Mouse (Mus musculus) testis, postnatal 10 days (tissue): Measurements from ENCODE around the gene Clec2d.
A peak's percentile ranks its signal among the peaks of the same experiment; 100 is the strongest.
"Not testable (repeated sequence)": the region's sequence is repeated elsewhere in the genome, so short reads cannot be mapped to it uniquely, and the experiment has no call there.

ENCODE experiments used
- DNase-seq: peaks from one replicate; pipeline ENCODE4 v3.0.0; 2021; ENCODE audit warnings: low spot score

The Clec2d gene

DNA sequence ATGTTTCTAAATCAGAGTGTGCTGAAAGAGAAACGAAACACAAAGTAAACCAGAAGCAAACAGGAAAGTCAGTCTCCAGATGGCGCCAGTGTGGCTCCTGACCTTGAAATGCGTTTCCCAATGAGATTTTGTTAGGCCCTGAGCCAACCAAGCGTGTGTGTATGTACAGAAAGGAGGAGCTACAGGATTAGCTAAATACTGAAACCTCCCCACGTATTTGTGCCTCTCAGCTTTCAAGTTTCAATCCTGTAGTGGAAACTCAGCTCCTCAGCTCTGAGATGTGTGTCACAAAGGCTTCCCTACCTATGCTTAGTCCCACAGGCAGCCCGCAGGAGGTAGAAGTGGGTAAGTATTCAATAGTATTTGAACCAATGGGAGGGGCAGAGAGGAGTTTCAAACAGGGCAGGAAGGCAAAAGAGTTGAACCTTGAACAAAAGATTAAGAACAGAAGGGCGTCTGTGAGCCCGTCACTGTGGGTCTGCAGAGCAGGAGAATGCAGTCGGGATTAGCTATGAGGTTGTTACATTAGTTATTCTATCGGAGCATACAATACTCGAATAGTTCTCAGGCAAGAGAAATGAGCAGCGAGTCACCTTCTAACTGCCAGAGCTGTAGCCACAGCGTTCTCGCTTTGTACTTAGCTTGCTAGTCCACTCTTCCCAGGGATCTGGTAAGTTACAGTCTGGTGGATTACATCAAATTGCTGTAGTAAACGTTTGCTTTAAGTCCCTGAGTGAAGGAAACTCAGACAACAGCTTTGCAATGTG lies at the start of gene Clec2d:
TSS of gene Clec2d (plus strand) at position 213 of the 767 bp plus-strand sequence.
- peak; percentile 79 for DNase-seq

DNA sequence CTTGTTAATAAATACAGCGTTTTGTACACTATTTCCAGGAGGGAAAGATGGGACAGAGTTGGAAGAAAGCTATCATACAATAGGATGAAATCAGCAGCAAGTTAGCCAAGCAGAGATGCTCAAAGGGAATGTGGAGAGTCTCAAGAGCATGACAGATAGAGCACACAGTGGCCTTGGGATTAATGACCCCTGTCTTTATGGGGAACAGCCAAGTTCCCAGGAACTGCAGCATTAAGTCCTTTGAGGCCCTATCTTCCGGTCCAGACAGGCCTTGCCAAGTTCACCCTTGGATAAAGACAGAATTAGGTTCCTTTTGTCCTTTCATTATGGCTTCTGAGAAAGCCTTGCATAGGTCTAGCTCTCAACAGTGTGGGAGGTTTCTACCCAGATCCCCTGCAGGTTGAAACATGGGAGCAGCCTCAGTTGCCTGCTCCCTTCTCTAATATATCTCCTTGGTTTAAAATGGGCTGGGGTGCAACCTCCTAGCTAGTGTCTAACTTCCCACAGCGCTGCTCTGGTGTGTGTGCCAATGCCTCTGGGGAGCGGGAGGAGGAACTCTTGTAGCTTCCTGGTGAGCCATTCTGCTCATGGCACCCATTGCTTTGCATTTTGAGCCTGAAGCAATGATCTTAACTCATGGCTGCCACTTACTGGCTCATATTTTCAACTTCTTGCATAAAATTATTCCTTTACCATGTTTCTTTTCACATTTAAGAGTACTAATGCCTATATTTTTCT lies 47.6 kb upstream of the Clec2d start:
- no peak for DNase-seq

DNA sequence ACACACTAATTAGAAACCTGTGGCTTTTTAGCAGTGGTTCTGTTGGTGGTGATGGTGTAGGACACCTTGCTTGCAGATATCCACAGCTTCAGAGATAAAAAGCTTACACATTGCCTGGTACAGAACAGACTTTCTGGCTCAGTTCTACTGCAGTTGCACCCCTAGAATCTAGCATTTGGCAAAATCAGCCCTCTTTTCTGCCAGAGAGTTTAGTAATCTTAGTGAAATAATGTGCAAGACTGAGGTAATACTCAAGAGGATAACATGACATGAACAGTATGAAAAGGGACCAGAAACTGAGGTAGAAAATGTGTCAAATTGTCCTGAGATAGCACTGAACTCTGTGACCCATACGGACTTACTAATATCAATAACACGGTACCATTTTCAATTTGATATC lies 33.6 kb upstream of the Clec2d start:
- no peak for DNase-seq

DNA sequence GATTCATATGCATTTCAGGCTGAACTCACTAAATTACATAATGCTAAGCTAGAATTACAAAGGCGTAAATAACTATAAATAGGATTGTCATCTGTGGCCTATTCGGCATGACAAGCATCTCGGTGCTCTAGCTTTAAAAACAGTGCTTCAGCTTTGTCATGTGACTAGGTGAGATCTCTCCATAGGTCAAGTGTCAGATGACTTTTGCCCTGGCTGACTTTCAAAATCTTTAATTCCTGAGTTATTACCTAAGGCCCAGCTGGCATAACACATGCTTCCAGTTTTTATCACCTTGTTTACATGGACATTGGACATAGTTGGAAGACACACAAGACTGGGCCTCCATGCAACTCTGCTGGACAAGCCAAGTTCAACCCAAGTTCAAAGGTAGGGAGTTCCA lies 20.3 kb upstream of the Clec2d start:
- no peak for DNase-seq

DNA sequence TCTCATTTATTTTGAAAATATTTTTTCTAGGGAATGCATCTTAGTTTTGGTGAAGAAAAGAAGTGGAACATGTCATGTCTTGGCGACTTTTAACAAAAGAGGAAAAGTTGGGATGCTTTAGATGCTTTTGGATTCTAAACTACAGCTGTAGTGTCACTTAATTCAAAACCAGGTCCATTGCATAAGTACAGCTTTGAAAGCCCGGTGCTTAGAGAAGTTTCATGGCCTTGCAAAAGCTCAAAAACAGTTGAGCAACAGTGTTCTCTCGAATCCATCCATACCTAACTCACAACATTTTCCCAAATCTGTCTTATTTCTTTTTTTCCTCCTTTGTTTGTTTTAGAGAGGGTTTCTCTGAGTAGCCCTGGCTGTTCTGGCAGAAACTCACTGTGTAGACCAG lies 19.3 kb upstream of the Clec2d start:
- no peak for DNase-seq

DNA sequence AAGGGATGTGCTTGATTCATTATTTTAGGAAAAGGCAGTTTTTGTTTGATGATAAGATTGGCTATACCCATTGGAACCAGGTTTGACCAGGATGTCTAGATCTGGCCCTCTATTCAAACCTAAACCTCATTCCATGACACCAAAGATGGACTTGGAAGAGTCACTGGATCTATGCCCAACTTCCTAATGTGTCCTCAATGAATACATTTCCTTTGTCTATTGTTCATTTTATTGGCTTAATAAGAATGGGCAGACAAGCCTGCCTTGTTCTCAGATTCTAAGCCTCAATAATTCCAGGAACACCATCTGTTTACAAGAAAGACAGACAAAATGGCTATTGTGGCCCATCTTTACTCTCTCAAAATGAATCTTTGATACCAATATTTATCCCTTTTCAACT lies 18.5 kb upstream of the Clec2d start:
- DNase-seq = no peak

DNA sequence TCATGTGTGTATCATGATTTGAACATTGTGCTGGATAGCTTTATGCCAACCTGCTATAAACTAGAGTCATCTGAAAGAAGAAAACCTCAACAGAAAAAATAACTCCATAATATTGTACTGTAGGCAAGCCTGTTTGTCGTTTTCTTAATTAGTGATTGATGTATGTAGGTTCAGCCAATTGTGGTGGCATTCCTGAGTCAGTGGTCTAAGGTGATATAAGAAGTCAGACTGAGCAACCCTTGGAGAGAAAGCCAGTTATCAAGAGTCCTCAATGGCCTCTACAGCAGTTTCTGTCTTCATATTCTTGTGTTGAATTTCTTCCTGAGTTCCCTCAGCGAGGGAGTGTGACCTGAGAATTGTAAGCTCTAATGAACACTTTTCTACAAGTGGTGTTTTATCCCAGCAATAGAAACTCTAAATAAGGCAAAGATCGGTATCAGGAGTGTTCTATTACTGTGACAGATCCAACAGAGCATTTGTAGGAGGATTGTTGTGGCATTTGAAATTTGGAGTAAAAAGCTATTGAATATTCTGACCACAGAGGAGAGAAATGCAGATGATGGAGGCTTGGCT lies 17.7 kb upstream of the Clec2d start:
- DNase-seq = no peak

DNA sequence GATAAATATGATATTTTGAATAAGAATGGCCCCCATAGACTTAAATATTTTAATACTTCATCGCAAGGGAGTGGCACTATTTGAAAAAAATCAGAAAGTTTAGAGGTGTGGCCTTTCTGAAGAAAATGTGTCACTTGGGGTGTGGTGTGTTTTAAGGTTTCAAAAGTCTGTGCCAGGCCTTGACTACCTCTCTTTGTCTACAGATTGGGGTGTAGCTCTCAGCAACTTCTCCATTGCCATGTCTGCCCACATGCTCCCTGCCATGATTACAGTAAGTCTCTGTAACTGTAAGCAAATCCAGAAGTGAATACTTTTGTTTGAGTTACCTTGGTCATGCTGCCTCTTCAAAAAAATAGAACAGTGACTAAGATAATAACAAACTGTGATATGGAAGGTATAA lies 16.8 kb upstream of the Clec2d start:
- DNase-seq = no peak

DNA sequence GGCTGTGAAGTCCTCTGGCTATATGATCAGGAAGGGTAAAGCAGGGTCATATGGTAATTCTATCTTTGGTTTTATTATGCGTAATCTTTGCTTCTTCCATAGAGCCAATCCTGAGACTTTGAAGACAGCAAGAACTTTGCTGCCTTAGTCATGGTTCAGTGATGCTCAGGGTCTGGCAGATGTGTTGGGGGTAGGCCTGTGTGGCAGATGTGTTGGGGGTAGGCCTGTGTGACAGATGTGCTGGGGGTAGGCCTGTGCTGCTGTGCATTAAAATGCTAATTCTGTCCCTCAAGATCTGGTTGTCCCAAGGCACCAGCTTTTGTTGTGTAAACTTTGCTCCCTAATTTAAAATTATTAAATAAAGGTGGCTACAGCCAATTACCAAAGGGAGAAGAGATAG lies 9.5 kb upstream of the Clec2d start:
- no peak for DNase-seq

DNA sequence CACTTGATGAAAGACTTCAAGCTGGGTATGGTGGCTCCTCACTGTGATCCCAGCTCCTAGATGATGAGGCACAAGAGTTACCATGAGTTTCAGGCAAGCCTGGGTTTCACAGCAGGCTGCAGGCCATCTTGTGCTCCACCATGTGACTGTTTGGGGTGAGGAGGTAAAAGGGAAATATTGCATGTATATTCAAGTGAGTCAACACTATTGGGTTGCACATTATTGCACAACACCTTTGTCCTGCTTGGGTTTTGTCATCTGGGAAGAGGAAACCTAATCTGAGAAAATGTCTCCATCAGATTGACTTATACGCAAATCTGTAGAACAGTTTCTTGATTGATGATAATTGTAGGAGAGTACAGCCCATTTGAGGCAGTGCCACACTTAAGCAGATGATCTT lies 8.7 kb upstream of the Clec2d start:
- DNase-seq = no peak

DNA sequence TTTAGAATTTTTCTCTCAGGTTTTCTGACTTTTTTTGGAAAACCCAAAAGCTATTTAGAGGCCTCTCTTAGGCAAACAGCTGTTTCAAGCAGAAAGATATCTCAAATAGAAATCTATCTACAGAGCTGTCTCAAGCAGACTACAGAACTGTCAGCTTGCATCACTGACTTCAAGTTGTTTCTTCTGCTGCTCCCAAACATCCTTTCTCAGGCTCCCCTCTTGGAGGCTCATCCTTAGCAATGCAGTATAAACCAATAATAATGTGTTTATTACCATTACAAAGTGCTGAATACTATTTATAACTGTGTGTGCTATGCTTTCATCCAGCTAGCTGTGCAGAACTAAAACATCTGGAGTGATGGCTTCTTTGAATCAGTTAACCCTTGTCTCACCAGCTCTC lies 5.6 kb upstream of the Clec2d start:
- no peak for DNase-seq

DNA sequence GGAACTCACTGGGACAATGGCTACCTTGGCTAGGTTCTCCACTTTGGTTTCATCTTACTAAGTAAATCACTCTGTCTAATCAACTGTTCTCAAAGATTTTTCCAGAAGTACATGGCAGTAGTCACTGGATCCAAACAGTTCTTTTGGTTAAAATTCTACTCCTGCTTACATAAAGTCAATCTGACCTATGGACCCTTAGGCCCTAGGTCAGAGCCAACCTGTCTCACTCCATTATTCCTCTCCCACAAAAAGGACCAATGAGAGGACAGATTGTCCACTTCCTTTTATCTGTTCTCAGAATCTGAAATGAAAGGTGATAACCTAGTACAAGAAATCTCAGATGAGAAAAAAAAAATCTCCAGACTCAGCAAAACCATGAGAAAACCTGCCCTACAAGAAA lies 4.8 kb upstream of the Clec2d start:
- no peak for DNase-seq

DNA sequence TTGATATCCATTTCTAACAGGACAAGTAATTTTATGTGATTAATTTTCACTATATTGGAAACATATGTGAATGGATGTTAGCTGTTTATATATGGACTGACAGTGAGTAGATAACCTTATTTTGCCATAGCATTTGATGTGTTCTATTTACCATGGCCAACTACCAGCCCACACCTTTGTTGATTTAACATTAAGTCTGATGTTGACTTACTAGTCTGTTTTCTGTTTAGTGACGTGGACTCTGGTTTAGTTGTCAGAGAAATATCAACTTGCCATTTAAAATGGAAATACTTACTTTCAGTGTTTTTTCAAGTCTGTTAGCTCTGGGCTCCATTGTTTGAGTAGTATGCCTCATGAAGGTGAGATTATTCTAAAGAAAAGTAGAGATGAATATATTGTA lies 3.8 kb upstream of the Clec2d start:
- DNase-seq = no peak

DNA sequence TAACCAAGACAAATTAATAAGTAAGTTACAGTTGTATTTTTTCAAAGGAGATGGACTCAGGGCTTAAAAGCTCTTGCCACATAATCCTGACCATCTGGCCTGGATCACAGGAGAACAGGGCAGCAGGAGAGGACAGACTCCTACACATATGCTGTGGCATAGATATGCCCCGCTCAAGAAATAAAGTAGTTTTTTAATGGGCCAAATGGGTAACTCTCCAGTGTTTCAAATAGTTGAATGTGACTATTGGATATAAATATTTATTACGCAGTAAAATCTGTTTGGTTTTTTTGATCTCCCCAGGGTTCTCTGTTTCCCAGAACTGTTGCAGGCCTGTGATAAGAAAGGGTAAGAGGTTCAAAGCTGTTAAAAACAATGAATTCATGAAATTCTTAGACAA lies 1.1 kb upstream of the Clec2d start:
- DNase-seq = no peak

DNA sequence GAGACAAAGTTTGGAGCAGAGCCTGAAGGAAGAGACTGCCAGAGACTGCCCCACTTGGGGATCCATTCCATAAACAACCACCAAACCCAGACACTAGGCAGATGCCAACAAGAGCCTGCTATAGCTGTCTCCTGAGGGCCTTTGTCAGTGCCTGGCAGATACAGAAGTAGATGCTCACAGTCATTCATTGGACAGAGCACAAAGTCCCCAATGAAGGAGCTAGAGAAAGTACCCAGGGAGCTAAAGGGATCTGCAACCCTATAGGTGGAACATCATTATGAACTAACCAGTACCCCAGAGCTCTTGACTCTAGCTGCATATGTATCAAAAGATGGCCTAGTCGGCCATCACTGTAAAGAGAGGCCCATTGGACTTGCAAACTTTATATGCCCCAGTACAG lies 584 bp upstream of the Clec2d start:
- not testable (repeated sequence) for DNase-seq

DNA sequence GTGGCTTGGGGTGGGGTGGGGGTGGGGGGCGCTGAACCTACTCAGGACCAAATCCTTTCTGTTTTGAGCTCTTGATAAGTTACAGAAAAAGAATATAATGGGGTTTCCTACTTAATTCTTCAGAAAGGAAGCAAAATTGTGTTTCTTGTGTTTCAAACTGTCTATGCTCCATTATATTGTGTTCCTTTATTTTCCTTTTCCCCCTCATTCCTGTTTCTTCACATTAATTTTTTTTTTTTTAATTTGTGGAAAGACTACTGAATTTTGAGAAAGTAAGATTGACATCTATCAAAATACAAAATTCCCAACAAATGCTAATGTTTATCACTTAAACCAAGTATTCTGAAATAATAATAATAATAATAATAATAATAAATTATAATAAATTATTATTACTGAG lies 834 bp downstream of the Clec2d start:
- DNase-seq = no peak

DNA sequence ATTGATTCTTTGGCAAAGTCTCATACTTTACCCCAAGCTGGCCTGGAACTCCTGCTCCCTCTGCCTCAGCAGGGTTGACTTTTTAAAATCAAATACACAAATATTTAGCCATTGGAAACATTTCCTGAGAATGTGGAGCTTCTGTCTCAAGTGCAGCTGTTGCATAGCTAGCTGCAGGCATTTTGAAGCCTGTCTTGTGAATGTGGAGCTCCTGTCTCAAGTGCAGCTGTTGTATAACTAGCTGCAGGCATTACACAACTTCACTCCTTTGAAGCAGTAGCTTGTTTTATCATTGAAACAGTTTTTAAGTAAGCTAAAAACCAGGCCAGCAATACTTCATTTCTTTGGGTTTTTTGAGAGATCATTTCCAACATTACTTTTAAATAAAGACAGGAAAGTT lies 1.3 kb downstream of the Clec2d start:
- DNase-seq = no peak

DNA sequence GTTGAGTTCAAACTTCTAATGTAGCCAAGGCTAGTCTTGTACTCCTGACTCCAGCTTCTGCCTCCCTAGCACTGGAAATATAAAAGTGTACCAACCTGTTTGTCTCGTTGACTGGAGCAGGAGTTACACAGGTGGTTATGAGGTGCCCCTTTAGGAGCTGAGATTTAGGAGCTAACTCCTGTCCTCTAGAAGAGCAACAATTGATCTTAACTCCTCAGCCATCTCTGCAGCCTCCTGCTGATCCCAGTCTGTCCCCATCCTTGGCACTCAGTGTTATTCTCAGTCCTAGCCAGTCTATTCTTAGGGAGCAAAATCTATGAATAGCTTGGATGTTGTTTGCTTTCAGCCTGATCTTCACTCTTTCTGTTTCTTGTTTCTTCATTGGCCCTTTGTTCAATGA lies 2.1 kb downstream of the Clec2d start:
- no peak for DNase-seq

DNA sequence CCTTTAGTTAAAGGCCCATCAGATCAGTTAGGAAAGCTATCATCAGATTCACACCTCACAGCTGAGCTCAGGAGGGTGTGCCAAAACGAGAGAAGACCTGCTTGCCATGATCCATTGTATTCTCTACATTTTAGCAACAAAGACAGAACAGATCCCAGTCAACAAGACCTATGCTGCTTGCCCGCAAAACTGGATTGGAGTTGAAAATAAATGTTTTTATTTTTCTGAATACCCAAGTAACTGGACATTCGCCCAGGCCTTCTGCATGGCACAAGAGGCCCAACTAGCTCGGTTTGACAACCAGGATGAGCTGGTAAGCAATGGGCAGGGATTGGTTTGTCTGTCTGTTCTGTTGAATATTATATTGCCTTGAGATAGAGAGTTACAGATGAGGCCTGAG lies 3.6 kb downstream of the Clec2d start:
- DNase-seq = not testable (repeated sequence)

DNA sequence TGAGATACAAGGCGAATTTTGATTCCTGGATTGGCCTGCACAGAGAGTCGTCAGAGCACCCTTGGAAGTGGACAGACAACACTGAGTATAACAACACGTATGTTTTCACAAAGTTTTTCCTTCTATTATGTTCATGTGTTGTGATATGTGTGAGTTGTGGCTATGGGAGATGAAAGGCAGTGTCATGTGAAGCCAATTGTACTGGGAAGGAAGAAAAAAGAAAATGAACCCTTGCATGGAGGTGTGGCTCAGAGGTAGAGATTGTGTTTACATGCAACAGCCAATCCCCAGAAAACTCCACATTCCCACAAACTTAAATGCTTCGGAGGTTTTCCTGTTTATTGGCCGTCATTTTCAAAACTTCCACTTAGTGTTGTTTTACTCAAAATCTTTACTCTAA lies 4.4 kb downstream of the Clec2d start:
- DNase-seq = no peak

DNA sequence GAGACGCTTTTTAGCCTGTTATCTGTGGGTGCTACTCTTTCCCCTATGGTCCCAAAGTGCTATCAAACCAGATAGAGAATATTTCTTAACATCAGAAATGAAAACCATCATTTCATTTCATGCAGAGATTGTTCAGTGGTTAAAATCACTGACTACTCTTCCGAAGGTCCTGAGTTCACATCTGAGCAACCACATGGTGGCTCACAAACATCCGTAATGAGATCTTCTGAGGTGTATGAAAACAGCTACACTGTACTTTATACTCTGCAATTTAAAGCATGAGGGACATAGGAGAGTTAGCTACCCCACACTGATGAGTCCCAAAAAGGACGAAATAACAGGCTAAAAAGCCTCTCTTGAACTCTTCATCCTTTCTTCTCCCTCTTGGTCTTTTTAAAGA lies 5.6 kb downstream of the Clec2d start:
- DNase-seq = no peak

DNA sequence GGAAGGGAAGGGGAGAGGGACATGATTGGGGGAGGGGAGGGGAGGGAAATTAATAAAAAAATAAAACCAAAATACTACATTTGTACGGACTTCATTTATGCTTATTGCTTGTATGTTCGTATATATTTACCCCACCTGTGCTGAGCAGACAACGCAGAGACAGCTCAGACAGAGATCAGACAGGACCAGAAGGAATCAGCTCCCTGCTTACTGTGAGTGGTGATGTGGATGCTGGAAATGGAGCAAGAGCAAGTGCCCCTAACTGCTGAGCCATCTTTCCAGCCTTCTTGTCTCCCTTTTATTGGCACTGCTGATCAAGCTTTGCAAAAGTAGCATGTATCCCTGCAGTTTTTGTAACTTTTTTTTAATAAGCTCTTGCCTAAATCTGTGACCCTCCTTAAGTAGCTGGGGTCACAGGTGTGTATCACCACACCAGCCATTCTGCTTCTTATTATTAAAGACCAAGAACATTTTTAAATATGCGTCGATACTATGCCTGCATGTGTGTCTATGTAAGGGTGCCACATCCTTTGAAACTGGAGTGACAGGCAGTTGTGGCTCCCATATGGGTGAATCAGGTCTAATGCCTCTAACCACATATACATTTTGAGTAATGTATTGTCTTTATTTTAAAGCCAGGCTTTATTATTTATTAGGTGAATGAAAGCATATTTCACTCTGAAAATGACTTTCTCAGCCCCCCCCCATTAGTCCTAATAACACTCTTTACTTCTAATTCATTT lies 6.2 kb downstream of the Clec2d start:
- no peak for DNase-seq

DNA sequence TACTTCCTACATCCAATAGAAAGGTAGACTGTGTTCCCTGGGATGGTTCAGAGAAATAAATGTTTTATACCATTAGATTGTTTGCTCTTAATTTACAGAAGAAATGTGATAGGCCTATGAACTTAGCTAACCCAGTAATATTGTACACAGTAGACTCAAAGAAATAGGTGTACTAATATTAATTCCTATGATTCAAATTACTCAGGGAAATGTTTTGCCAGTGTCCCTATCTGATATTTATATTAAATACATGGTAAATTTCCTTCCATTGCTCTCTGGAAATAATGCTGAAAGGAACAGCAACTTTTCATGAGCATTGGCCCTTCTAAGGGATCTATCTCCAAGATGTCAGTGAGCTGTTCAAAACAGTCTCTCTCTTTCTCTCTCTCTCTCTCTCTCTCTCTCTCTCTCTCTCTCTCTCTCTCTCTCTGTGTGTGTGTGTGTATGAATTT lies 6.8 kb downstream of the Clec2d start:
- DNase-seq = no peak
